In genomic region chr1:133068669-133069274, GRCm38 (mm10) we compare ENCODE assay signal across 8 mouse cellular contexts. TPM values are rescaled to one million over a fixed set of nuclear protein-coding genes. Genes with fewer than 3 reads are reported as not detected.
DNase-seq lines count a peak whose midpoint lies in the region; ATAC-seq and TF ChIP-seq lines count a peak whose summit lies in the region.

No protein-coding gene starts in this region.

- H3K4me3 ChIP-seq in forebrain, postnatal 0 days (ENCODE audit: low read depth, low read length), result no peak overlapping the region
- H3K4me3 ChIP-seq in midbrain, embryonic 13.5 days (replicated peaks), result no peak overlapping the region

- H3K4me2 ChIP-seq in forebrain, postnatal 0 days (ENCODE audit: low read depth), result no peak overlapping the region
- no peak overlapping the region for H3K4me2 ChIP-seq in midbrain, embryonic 13.5 days (replicated peaks)

- DNase-seq in cerebellum, adult 9-11 months, result peak; percentile 42
- DNase-seq in cerebellum, adult 11-12 months, result no peak
- DNase-seq in left cerebral cortex, adult 8-10 months (ENCODE audit: low spot score in 2 of 2), result peak; percentile 36 to 73
- no peak for DNase-seq in left cerebral cortex, postnatal 14 days (ENCODE audit: low spot score in 2 of 2)
- no peak for DNase-seq in forebrain, postnatal 0 days
- no peak for DNase-seq in ovary, postnatal 14 days (ENCODE audit: low spot score)
- DNase-seq in spleen, postnatal 10 days (ENCODE audit: low spot score in 2 of 2), result no peak

- peaks cover 9% of the 10 kb centered on the region; the same call in 1 of the 2 replicates for H3K4me1 ChIP-seq in forebrain, postnatal 0 days (ENCODE audit: insufficient read depth)
- peaks cover 36% of the 10 kb centered on the region; the same call in 1 of the 2 replicates for H3K4me1 ChIP-seq in midbrain, embryonic 13.5 days (replicated peaks)

- H3K27me3 ChIP-seq in forebrain, postnatal 0 days (ENCODE audit: insufficient read depth, low read length), result no peaks in the 10 kb centered on the region
- no peaks in the 10 kb centered on the region for H3K27me3 ChIP-seq in midbrain, embryonic 13.5 days

- peak overlapping the region; percentile 50 for H3K27ac ChIP-seq in forebrain, postnatal 0 days (ENCODE audit: low read depth, low read length)
- H3K27ac ChIP-seq in midbrain, embryonic 13.5 days, result peak overlapping the region; percentile 12; the same call in 1 of the 2 replicates

- no peak for TF ChIP-seq CTCF in forebrain, postnatal 0 days (IDR thresholded peaks at IDR 0.05; ENCODE audit: low read depth)

- no peak overlapping the region for H3K9ac ChIP-seq in forebrain, postnatal 0 days
- no peak overlapping the region for H3K9ac ChIP-seq in midbrain, embryonic 13.5 days (replicated peaks)

- 54% methylated on average over 15 of the region's 15 CpGs for WGBS in forebrain, postnatal 0 days
- WGBS in midbrain, embryonic 13.5 days, result 87% methylated on average over 15 of the region's 15 CpGs

- ATAC-seq in forebrain, postnatal 0 days, result no peak
- ATAC-seq in midbrain, embryonic 13.5 days, result no peak; the same call in 1 of the 2 replicates

- intact Hi-C loops in left cerebral cortex, postnatal 14 days (cut with DNase I), result no loop called here

- peaks cover 26% of the 10 kb centered on the region for H3K36me3 ChIP-seq in forebrain, postnatal 0 days (ENCODE audit: insufficient read depth)
- peaks cover 55% of the 10 kb centered on the region for H3K36me3 ChIP-seq in midbrain, embryonic 13.5 days

- no peaks in the 10 kb centered on the region for H3K9me3 ChIP-seq in forebrain, postnatal 0 days (ENCODE audit: low read length)
- no peaks in the 10 kb centered on the region for H3K9me3 ChIP-seq in midbrain, embryonic 13.5 days

RNA-seq across cellular contexts. Expression of gene Pik3c2b, which starts 23.3 kb away (rescaled TPM):
- 10 to 100 TPM; 19.4 to 22.5 (median 21.3) TPM for total RNA-seq in left cerebral cortex, adult 8-10 months (2022)
- 10 to 100 TPM; 17.2 to 18.8 TPM for total RNA-seq in left cerebral cortex, postnatal 14 days (2021)
- 17.1 and 18.3 TPM in 2 replicates for total RNA-seq in forebrain, postnatal 0 days (2014; rRNA removed)
- polyA plus RNA-seq in forebrain, postnatal 0 days (2015; fragmentation: Nextera tagmentation; extraction: Ambion mirVana), result 5.7 and 7.2 TPM in 2 replicates
- polyA plus RNA-seq in midbrain, embryonic 13.5 days (2015; fragmentation: Nextera tagmentation; extraction: Ambion mirVana), result 14.6 and 17.0 TPM in 2 replicates

RNA-seq across cellular contexts. Expression of gene Mdm4, which starts 38.4 kb away (rescaled TPM):
- 10 to 100 TPM; 78.7 to 86.6 (median 81.7) TPM for total RNA-seq in left cerebral cortex, adult 8-10 months (2022)
- 10 to 100 TPM; 79.1 to 80.6 TPM for total RNA-seq in left cerebral cortex, postnatal 14 days (2021)
- total RNA-seq in forebrain, postnatal 0 days (2014; rRNA removed), result 60.4 and 74.8 TPM in 2 replicates
- polyA plus RNA-seq in forebrain, postnatal 0 days (2015; fragmentation: Nextera tagmentation; extraction: Ambion mirVana), result 22.2 and 27.4 TPM in 2 replicates
- polyA plus RNA-seq in midbrain, embryonic 13.5 days (2015; fragmentation: Nextera tagmentation; extraction: Ambion mirVana), result 42.3 and 46.1 TPM in 2 replicates

Comparison
In these comparisons a context has a peak if more than half of its experiments do, and no peak if none do; other contexts are left out.
1. DNase-seq: peak in cerebellum, adult 9-11 months (single experiment) and left cerebral cortex, adult 8-10 months (2 of 2); none in cerebellum, adult 11-12 months (single experiment), left cerebral cortex, postnatal 14 days (0 of 2), forebrain, postnatal 0 days (single experiment), ovary, postnatal 14 days (single experiment) and spleen, postnatal 10 days (0 of 2).